Mouse (Mus musculus) MEL (cell line): ENCODE results near the gene Gm10722.
"Not testable (repeated sequence)": the region's sequence is repeated elsewhere in the genome, so short reads cannot be mapped to it uniquely, and the experiment has no call there.

Experiments used
- BHLHE40 ChIP-seq: IDR thresholded peaks from 2 replicates; pipeline ENCODE4 v1.6.1; 2012; ENCODE audit warnings: low read depth, mild to moderate bottlenecking, inconsistent platforms, low read length, improper control_type of control experiment, borderline replicate concordance
- CTCF ChIP-seq, 3 experiments: IDR thresholded peaks in 2 of 3; conservative IDR thresholded peaks in 1 of 3; 2 replicates each; pipeline ENCODE4 v1.5.1; 2011 to 2012; ENCODE audit warnings: low read length in 3 of 3, low read depth in 2 of 3, mild to moderate bottlenecking in 2 of 3, improper control_type of control experiment in 1 of 3, inconsistent platforms in 1 of 3, mixed read lengths in 1 of 3, moderate library complexity in 1 of 3; ENCODE audit not compliant: control insufficient read depth in 1 of 3, insufficient read depth in 1 of 3, poor library complexity in 1 of 3, severe bottlenecking in 1 of 3
- EP300 ChIP-seq, 2 experiments: IDR thresholded peaks; 2 replicates each; pipeline ENCODE4 v1.6.1; 2011; ENCODE audit warnings: improper control_type of control experiment in 2 of 2, low read length in 2 of 2, low read depth in 1 of 2, mild to moderate bottlenecking in 1 of 2
- GATA1 ChIP-seq: IDR thresholded peaks from 2 replicates; pipeline ENCODE4 v1.6.1; 2011; ENCODE audit warnings: low read depth, low read length, improper control_type of control experiment
- HCFC1 ChIP-seq: IDR thresholded peaks from 2 replicates; pipeline ENCODE4 v1.6.1; 2012; ENCODE audit warnings: low read depth, mild to moderate bottlenecking, inconsistent platforms, low read length, improper control_type of control experiment, moderate library complexity
- MAX ChIP-seq: IDR thresholded peaks from 2 replicates; pipeline ENCODE4 v1.6.1; 2011; ENCODE audit warnings: low read length, improper control_type of control experiment
- MEF2A ChIP-seq: IDR thresholded peaks from 2 replicates; pipeline ENCODE4 v1.6.1; 2014; ENCODE audit warnings: low read depth, mild to moderate bottlenecking, inconsistent platforms, low read length, improper control_type of control experiment; ENCODE audit not compliant: poor library complexity, insufficient replicate concordance, severe bottlenecking; ENCODE audit errors: extremely low read depth
- MXI1 ChIP-seq: IDR thresholded peaks from 2 replicates; pipeline ENCODE4 v1.6.1; 2011; ENCODE audit warnings: mild to moderate bottlenecking, low read depth, low read length, improper control_type of control experiment
- NELFE ChIP-seq: IDR thresholded peaks from 2 replicates; pipeline ENCODE4 v1.6.1; 2011; ENCODE audit warnings: low read depth, low read length, improper control_type of control experiment
- POLR2A ChIP-seq, 2 experiments: IDR thresholded peaks; 2 replicates each; pipeline ENCODE4 v1.6.1; 2011 to 2012; ENCODE audit warnings: low read length in 2 of 2, mild to moderate bottlenecking in 2 of 2, control low read depth in 1 of 2, improper control_type of control experiment in 1 of 2, low read depth in 1 of 2, moderate library complexity in 1 of 2; ENCODE audit not compliant: control insufficient read depth in 1 of 2, insufficient read depth in 1 of 2, poor library complexity in 1 of 2
- RAD21 ChIP-seq: IDR thresholded peaks from 2 replicates; pipeline ENCODE4 v1.6.1; 2011; ENCODE audit warnings: mild to moderate bottlenecking, low read depth, low read length, improper control_type of control experiment
- TCF12 ChIP-seq: IDR thresholded peaks from 2 replicates; pipeline ENCODE4 v1.6.1; 2014; ENCODE audit warnings: low read depth, mild to moderate bottlenecking, inconsistent platforms, low read length, improper control_type of control experiment, moderate library complexity
- ZC3H11A ChIP-seq: IDR thresholded peaks from 2 replicates; pipeline ENCODE4 v1.6.1; 2012; ENCODE audit warnings: low read depth, mild to moderate bottlenecking, inconsistent platforms, low read length, improper control_type of control experiment

GRCm38 (mm10) chr9:3024912-3025467, 24.3 kb downstream of the Gm10722 start, which contains the start of gene Gm10717:
- not testable (repeated sequence) for TF ChIP-seq ZC3H11A; POLR2A (IDR thresholded peaks at IDR 0.05; ENCODE audit: control insufficient read depth in 1 of 2, insufficient read depth in 1 of 2, low read depth in 1 of 2, low read length in 2 of 2, poor library complexity in 1 of 2); MEF2A; CTCF (IDR thresholded peaks at IDR 0.05 in 2 of 3, conservative IDR thresholded peaks at IDR 0.05 in 1 of 3; ENCODE audit: control insufficient read depth in 1 of 3, insufficient read depth in 1 of 3, low read depth in 2 of 3, low read length in 3 of 3, poor library complexity in 1 of 3, severe bottlenecking in 1 of 3); NELFE; MXI1; TCF12; EP300 (IDR thresholded peaks at IDR 0.05; ENCODE audit: low read depth in 1 of 2, low read length in 2 of 2); MAX; BHLHE40; GATA1; HCFC1; RAD21
